Mouse (Mus musculus): ENCODE data around the gene A3galt2.

A3galt2 gene

GRCm38 (mm10) chr4:128755064-128755463 is at the start of gene A3galt2:
A3galt2 (plus strand) TSS chr4:128755364.
- no peak for DNase-seq (ENCODE audit: low spot score in 2 of 2)

GRCm38 (mm10) chr4:128706626-128707025 is 48.5 kb upstream of the A3galt2 start:
- DNase-seq (ENCODE audit: low spot score in 2 of 2): no peak

- no peak for DNase-seq (ENCODE audit: low spot score in 2 of 2)
Observed at GRCm38 (mm10) chr4:128707384-128707783, 47.8 kb upstream of the A3galt2 start.

- no peak for DNase-seq (ENCODE audit: low spot score in 2 of 2)
Observed at GRCm38 (mm10) chr4:128709061-128709780, 45.9 kb upstream of the A3galt2 start.

- no peak for DNase-seq (ENCODE audit: low spot score in 2 of 2)
Observed at GRCm38 (mm10) chr4:128709781-128710166, 45.4 kb upstream of the A3galt2 start.

- DNase-seq (ENCODE audit: low spot score in 2 of 2): no peak
Observed at GRCm38 (mm10) chr4:128710286-128710685, 44.9 kb upstream of the A3galt2 start.

- no peak for DNase-seq (ENCODE audit: low spot score in 2 of 2)
Observed at GRCm38 (mm10) chr4:128710800-128711199, 44.4 kb upstream of the A3galt2 start.

GRCm38 (mm10) chr4:128711455-128712135 is 43.6 kb upstream of the A3galt2 start:
- peak; percentile 86 to 91 for DNase-seq (ENCODE audit: low spot score in 2 of 2)

- no peak for DNase-seq (ENCODE audit: low spot score in 2 of 2)
Observed at GRCm38 (mm10) chr4:128712136-128712655, 43.0 kb upstream of the A3galt2 start.

GRCm38 (mm10) chr4:128712941-128713340 is 42.2 kb upstream of the A3galt2 start:
- no peak for DNase-seq (ENCODE audit: low spot score in 2 of 2)

GRCm38 (mm10) chr4:128715241-128716204 is 39.6 kb upstream of the A3galt2 start:
- peak; percentile 58 to 76 for DNase-seq (ENCODE audit: low spot score in 2 of 2)

GRCm38 (mm10) chr4:128716279-128716678 is 38.9 kb upstream of the A3galt2 start:
- DNase-seq (ENCODE audit: low spot score in 2 of 2): no peak

GRCm38 (mm10) chr4:128716731-128717130 is 38.4 kb upstream of the A3galt2 start:
- DNase-seq (ENCODE audit: low spot score in 2 of 2): no peak

GRCm38 (mm10) chr4:128720110-128720509 is 35.1 kb upstream of the A3galt2 start:
- no peak for DNase-seq (ENCODE audit: low spot score in 2 of 2)

- no peak for DNase-seq (ENCODE audit: low spot score in 2 of 2)
Observed at GRCm38 (mm10) chr4:128721061-128721648, 34.0 kb upstream of the A3galt2 start.

- no peak for DNase-seq (ENCODE audit: low spot score in 2 of 2)
Observed at GRCm38 (mm10) chr4:128721761-128722160, 33.4 kb upstream of the A3galt2 start.

- no peak for DNase-seq (ENCODE audit: low spot score in 2 of 2)
Observed at GRCm38 (mm10) chr4:128722932-128723331, 32.2 kb upstream of the A3galt2 start.

- no peak for DNase-seq (ENCODE audit: low spot score in 2 of 2)
Observed at GRCm38 (mm10) chr4:128723431-128723830, 31.7 kb upstream of the A3galt2 start.

- DNase-seq (ENCODE audit: low spot score in 2 of 2): no peak
Observed at GRCm38 (mm10) chr4:128724059-128724458, 31.1 kb upstream of the A3galt2 start.

- DNase-seq (ENCODE audit: low spot score in 2 of 2): peak in 1 of 2 experiments; percentile 68
Observed at GRCm38 (mm10) chr4:128727019-128727720, 28.0 kb upstream of the A3galt2 start.

Data from frontal cortex, postnatal 14 days (tissue).